Mouse (Mus musculus) embryonic facial prominence, embryonic 11.5 days (tissue): ENCODE data around the gene Gpr107. TPM values are rescaled to one million over a fixed set of nuclear protein-coding genes. Genes with fewer than 3 reads are reported as not detected.

Experiments
- ATAC-seq: fragments of 200-750 bp; cut with Nextera tagmentation; replicated peaks from 2 replicates; pipeline ENCODE4 v1.8.0; 2017; ENCODE audit warnings: low read depth; ENCODE audit not compliant: insufficient number of reproducible peaks, low FRiP score, low TSS enrichment
- DNase-seq: peaks from one replicate; pipeline ENCODE4 v3.0.0-alpha.2; 2015; ENCODE audit warnings: low spot score
- H3K27ac ChIP-seq: fragments of 300-500 bp; sonication (generic); replicated peaks from 2 replicates; pipeline ENCODE4 v1.5.1; 2014; ENCODE audit warnings: mild to moderate bottlenecking, low read depth, low read length, control low read depth
- H3K27me3 ChIP-seq: fragments of 300-500 bp; sonication (generic); 2 replicates; pipeline ENCODE4 v1.6.1; 2014; ENCODE audit warnings: mild to moderate bottlenecking, low read length, moderate library complexity, mixed read lengths; ENCODE audit not compliant: control insufficient read depth, insufficient read depth
- H3K36me3 ChIP-seq: fragments of 300-500 bp; sonication (generic); replicated peaks from 2 replicates; pipeline ENCODE4 v1.6.1; 2014; ENCODE audit warnings: low read depth, mild to moderate bottlenecking, low read length, moderate library complexity, mixed read lengths; ENCODE audit not compliant: control insufficient read depth, insufficient read depth
- H3K4me1 ChIP-seq: fragments of 300-500 bp; sonication (generic); 2 replicates; pipeline ENCODE4 v1.6.1; 2014; ENCODE audit warnings: low read length, mixed read lengths; ENCODE audit not compliant: control insufficient read depth, insufficient read depth
- H3K4me2 ChIP-seq: fragments of 300-500 bp; sonication (generic); 2 replicates; pipeline ENCODE4 v1.6.1; 2014; ENCODE audit warnings: low read depth, mild to moderate bottlenecking, control low read depth, low read length, moderate library complexity
- H3K4me3 ChIP-seq: fragments of 300-500 bp; sonication (generic); 2 replicates; pipeline ENCODE4 v1.5.1; 2014; ENCODE audit warnings: low read depth, low read length, control low read depth
- H3K9ac ChIP-seq: fragments of 300-500 bp; sonication (generic); replicated peaks from 2 replicates; pipeline ENCODE4 v1.6.1; 2014; ENCODE audit warnings: mild to moderate bottlenecking, control low read depth, low read length
- H3K9me3 ChIP-seq: fragments of 300-500 bp; sonication (generic); replicated peaks from 2 replicates; pipeline ENCODE4 v1.6.1; 2016; ENCODE audit warnings: mild to moderate bottlenecking, low read length, inconsistent platforms, mixed read lengths; ENCODE audit not compliant: control insufficient read depth
- WGBS: fragments of 180-500 bp; shearing (Covaris S2); extraction: QIAGEN DNeasy Blood & Tissue Kit; methylation state at CpG from one replicate; pipeline ENCODE4 v1.1.7; 2014; 5-methylcytosine and 5-hydroxymethylcytosine counted together
- polyA plus RNA-seq: library from polyadenylated mRNA; unstranded; fragments of >200 nt; fragmentation: Nextera tagmentation; extraction: Ambion mirVana; gene quantifications from 2 replicates; pipeline ENCODE4 v1.2.1, GENCODE M21; 2014

The Gpr107 gene
- polyA plus RNA-seq, 1 experiment from 2014 or later = 23.1 TPM

- Histone ChIP-seq H3K27ac (no peak overlapping the region), H3K4me2 (no peak overlapping the region), H3K9ac (no peak overlapping the region), H3K4me1 (no peaks in the 10 kb centered on the region), H3K4me3 (no peak overlapping the region), H3K27me3 (no peaks in the 10 kb centered on the region), H3K36me3 (peaks cover 2% of the 10 kb centered on the region), H3K9me3 (no peaks in the 10 kb centered on the region)
- DNase-seq (no peak), ATAC-seq (no peak)
- 55% methylated on average over 7 of the region's 7 CpGs for WGBS
Measured at GRCm38 (mm10) chr2:31179471-31179870, 27.4 kb downstream of the Gpr107 start.

- ATAC-seq (no peak), DNase-seq (no peak)
- no peak overlapping the region for H3K4me3 ChIP-seq
- H3K9me3 ChIP-seq = no peaks in the 10 kb centered on the region
- H3K9ac ChIP-seq = no peak overlapping the region
- peaks cover 6% of the 10 kb centered on the region for H3K36me3 ChIP-seq
- no peak overlapping the region for H3K27ac ChIP-seq
- H3K4me2 ChIP-seq = no peak overlapping the region
- H3K27me3 ChIP-seq = no peaks in the 10 kb centered on the region
- H3K4me1 ChIP-seq = no peaks in the 10 kb centered on the region
- WGBS = 46% methylated on average over 7 of the region's 7 CpGs
Measured at GRCm38 (mm10) chr2:31180081-31180551, 28.0 kb downstream of the Gpr107 start.

DNA sequence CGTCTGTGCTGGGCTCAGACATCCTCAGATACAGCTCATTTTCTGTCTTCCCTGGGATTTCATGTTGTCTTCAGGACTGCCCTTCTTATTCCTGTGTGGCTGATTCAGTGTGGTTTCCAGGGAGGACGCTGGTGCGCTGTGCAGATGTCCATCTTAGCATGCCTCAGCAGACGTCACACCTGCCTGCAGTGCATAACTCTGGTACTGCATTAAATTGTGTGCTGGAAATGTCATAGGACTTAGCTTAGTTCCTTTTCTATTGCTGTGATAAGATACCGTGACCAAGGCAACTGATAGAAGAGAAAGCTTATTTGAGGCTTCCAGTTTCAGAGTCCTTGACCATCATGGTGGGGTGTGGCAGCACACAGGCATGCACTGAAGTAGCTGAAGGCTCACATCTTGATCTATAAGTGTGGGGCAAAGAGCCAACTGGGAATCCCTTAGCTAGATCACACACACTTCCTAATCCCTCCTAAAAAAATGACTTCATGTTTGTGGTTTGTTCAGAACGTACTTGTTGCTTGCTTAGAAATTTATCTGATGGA lies 30.7 kb downstream of the Gpr107 start:
- no peaks in the 10 kb centered on the region for H3K9me3 ChIP-seq
- H3K4me1 ChIP-seq = no peaks in the 10 kb centered on the region
- 97% methylated on average over 6 of the region's 6 CpGs for WGBS
- H3K27me3 ChIP-seq = no peaks in the 10 kb centered on the region
- ATAC-seq (no peak), DNase-seq (no peak)
- H3K36me3 ChIP-seq = peaks cover 6% of the 10 kb centered on the region
- H3K4me2 ChIP-seq = no peak overlapping the region
- no peak overlapping the region for H3K4me3 ChIP-seq
- H3K9ac ChIP-seq = no peak overlapping the region
- H3K27ac ChIP-seq = no peak overlapping the region

- 100% methylated on average over 1 of the region's 1 CpGs for WGBS
- Histone ChIP-seq H3K36me3 (peaks cover 6% of the 10 kb centered on the region), H3K4me2 (no peak overlapping the region)
Measured at GRCm38 (mm10) chr2:31183830-31184229, 31.7 kb downstream of the Gpr107 start.

GRCm38 (mm10) chr2:31188691-31189090 lies 36.6 kb downstream of the Gpr107 start:
- H3K9ac ChIP-seq = no peak overlapping the region
- H3K4me2 ChIP-seq = no peak overlapping the region
- no peaks in the 10 kb centered on the region for H3K9me3 ChIP-seq
- peaks cover 4% of the 10 kb centered on the region for H3K36me3 ChIP-seq
- WGBS = 100% methylated on average over 1 of the region's 1 CpGs
- no peaks in the 10 kb centered on the region for H3K4me1 ChIP-seq
- no peaks in the 10 kb centered on the region for H3K27me3 ChIP-seq
- ATAC-seq = no peak
- no peak for DNase-seq
- no peak overlapping the region for H3K4me3 ChIP-seq
- no peak overlapping the region for H3K27ac ChIP-seq

More at GRCm38 (mm10) chr2:31183830-31184229, 31.7 kb downstream of the Gpr107 start:
- Histone ChIP-seq H3K9ac (no peak overlapping the region), H3K27me3 (no peaks in the 10 kb centered on the region), H3K9me3 (no peaks in the 10 kb centered on the region), H3K4me3 (no peak overlapping the region), H3K4me1 (no peaks in the 10 kb centered on the region), H3K27ac (no peak overlapping the region)
- DNase-seq = no peak
- no peak for ATAC-seq

- H3K36me3 ChIP-seq = peaks cover 2% of the 10 kb centered on the region; the same call in 1 of the 2 replicates
- no peak for DNase-seq
- WGBS = 89% methylated on average over 3 of the region's 3 CpGs
- no peak overlapping the region for H3K27ac ChIP-seq
- H3K27me3 ChIP-seq = no peaks in the 10 kb centered on the region
- H3K4me3 ChIP-seq = no peak overlapping the region
- no peak for ATAC-seq
- no peaks in the 10 kb centered on the region for H3K4me1 ChIP-seq
- H3K4me2 ChIP-seq = no peak overlapping the region
- H3K9me3 ChIP-seq = no peaks in the 10 kb centered on the region
- H3K9ac ChIP-seq = no peak overlapping the region
Measured at GRCm38 (mm10) chr2:31189654-31190053, 37.5 kb downstream of the Gpr107 start.

- 89% methylated on average over 8 of the region's 8 CpGs for WGBS
Measured at GRCm38 (mm10) chr2:31191765-31192164, 39.6 kb downstream of the Gpr107 start.

GRCm38 (mm10) chr2:31194356-31195021 lies 42.4 kb downstream of the Gpr107 start:
- Histone ChIP-seq H3K27me3 (no peaks in the 10 kb centered on the region), H3K4me1 (no peaks in the 10 kb centered on the region), H3K9ac (no peak overlapping the region), H3K27ac (no peak overlapping the region), H3K36me3 (no peaks in the 10 kb centered on the region), H3K9me3 (no peaks in the 10 kb centered on the region), H3K4me3 (no peak overlapping the region), H3K4me2 (no peak overlapping the region)
- DNase-seq (peak; percentile 79), ATAC-seq (no peak)
- WGBS = 74% methylated on average over 7 of the region's 7 CpGs

More at GRCm38 (mm10) chr2:31191765-31192164, 39.6 kb downstream of the Gpr107 start:
- Histone ChIP-seq H3K4me2 (no peak overlapping the region), H3K9me3 (no peaks in the 10 kb centered on the region), H3K36me3 (no peaks in the 10 kb centered on the region), H3K4me1 (no peaks in the 10 kb centered on the region), H3K4me3 (no peak overlapping the region), H3K27me3 (no peaks in the 10 kb centered on the region), H3K27ac (no peak overlapping the region), H3K9ac (no peak overlapping the region)
- ATAC-seq (no peak), DNase-seq (no peak)
